Mouse (Mus musculus): ENCODE results near the gene Ccdc87. TPM values are rescaled to one million over a fixed set of nuclear protein-coding genes. Genes with fewer than 3 reads are reported as not detected.

Ccdc87 gene
- polyA plus RNA-seq, 1 experiment from 2014 or later: 0.51 TPM

DNA sequence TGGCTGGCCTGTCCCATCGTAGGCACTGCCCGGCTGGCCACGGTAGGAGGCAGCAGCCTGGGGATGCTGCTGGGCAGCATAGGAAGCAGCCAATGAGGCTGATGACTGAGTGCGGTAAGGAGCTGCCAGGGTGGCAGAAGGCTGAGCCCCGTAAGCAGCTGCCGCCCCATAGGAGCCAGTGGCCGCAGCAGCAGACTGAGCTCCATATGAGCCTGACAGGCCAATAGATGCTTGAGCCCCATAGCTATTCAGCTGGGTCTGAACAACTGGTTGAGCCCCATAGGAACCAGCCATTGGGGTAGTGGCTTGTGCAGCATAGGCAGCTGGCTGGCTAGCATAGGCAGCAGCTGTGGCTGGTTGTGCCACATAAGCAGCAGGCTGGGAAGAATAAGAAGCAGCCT is 36.5 kb upstream of the Ccdc87 start:
- 94% methylated on average over 7 of the region's 7 CpGs for WGBS
- no peak overlapping the region for H3K27ac ChIP-seq (ENCODE audit: low read length)
- TF ChIP-seq CTCF (IDR thresholded peaks at IDR 0.05) (no peak), EP300 (IDR thresholded peaks at IDR 0.05) (no peak)
- no peak overlapping the region for H3K4me3 ChIP-seq (ENCODE audit: low read depth, low read length)
- H3K36me3 ChIP-seq (ENCODE audit: insufficient read depth, low read length): peaks cover 21% of the 10 kb centered on the region; the same call in 1 of the 2 replicates
- H3K9me3 ChIP-seq (ENCODE audit: low read length): no peaks in the 10 kb centered on the region
- no peak overlapping the region for H3K4me2 ChIP-seq (replicated peaks; ENCODE audit: low read depth, low read length)
- ATAC-seq: no peak
- DNase-seq (ENCODE audit: low spot score): no peak
- H3K9ac ChIP-seq (replicated peaks; ENCODE audit: low read depth): no peak overlapping the region
- no peaks in the 10 kb centered on the region for H3K27me3 ChIP-seq (replicated peaks; ENCODE audit: insufficient read depth, low read length)
- H3K4me1 ChIP-seq (ENCODE audit: insufficient read depth, low read depth, low read length): no peaks in the 10 kb centered on the region

DNA sequence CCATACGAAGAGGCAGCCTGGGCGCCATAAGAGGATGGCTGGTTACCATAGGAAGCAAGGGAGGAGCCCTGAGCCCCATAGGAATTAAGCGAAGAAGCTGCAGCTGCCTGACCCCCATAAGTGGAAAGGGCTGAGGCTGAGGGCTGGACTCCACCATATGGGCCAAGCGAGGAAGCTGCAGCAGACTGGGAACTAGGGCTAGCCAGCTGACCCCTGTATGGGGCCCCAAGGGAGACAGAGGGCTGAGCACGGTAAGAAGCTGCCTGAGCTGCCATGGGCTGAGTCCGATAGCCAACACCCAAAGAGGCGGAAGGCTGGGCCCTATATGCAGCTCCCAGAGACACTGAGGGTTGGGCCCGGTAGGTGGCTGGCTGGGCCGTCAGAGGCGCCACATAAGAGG is 35.9 kb upstream of the Ccdc87 start:
- WGBS: 84% methylated on average over 10 of the region's 10 CpGs
- no peak overlapping the region for H3K27ac ChIP-seq (ENCODE audit: low read length)
- H3K36me3 ChIP-seq (ENCODE audit: insufficient read depth, low read length): peaks cover 21% of the 10 kb centered on the region; the same call in 1 of the 2 replicates
- TF ChIP-seq EP300 (IDR thresholded peaks at IDR 0.05) (no peak), CTCF (IDR thresholded peaks at IDR 0.05) (no peak)
- no peak for ATAC-seq
- H3K27me3 ChIP-seq (replicated peaks; ENCODE audit: insufficient read depth, low read length): no peaks in the 10 kb centered on the region
- H3K4me3 ChIP-seq (ENCODE audit: low read depth, low read length): no peak overlapping the region
- H3K9me3 ChIP-seq (ENCODE audit: low read length): no peaks in the 10 kb centered on the region
- no peaks in the 10 kb centered on the region for H3K4me1 ChIP-seq (ENCODE audit: insufficient read depth, low read depth, low read length)
- no peak overlapping the region for H3K9ac ChIP-seq (replicated peaks; ENCODE audit: low read depth)
- H3K4me2 ChIP-seq (replicated peaks; ENCODE audit: low read depth, low read length): no peak overlapping the region
- DNase-seq (ENCODE audit: low spot score): no peak

DNA sequence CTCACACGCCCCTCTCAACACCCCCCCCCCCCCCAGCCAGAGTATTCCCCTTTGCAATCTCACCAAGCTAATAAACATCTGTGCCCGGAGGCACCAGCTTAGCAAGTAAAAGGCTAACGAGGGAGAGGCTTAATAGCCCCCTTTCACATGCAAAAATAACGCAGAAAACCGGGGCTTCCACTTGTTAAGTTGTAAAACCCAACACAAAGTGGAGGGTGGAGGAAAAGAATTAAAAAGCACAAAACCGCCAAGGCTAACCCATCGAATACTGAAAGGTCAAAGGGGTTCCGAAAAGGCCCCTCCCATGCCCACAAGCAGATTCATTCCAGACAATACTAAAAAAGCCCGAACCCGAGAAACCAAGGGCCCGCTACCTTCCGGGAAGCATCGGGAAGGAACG is 28.9 kb upstream of the Ccdc87 start:
- TF ChIP-seq CTCF (IDR thresholded peaks at IDR 0.05) (no peak), EP300 (IDR thresholded peaks at IDR 0.05) (no peak)
- WGBS: under 1% methylated on average over 14 of the region's 14 CpGs
- H3K4me1 ChIP-seq (ENCODE audit: insufficient read depth, low read depth, low read length): peaks cover 8% of the 10 kb centered on the region; the same call in 1 of the 2 replicates
- ATAC-seq: no peak
- peak overlapping the region; percentile 63 for H3K9ac ChIP-seq (replicated peaks; ENCODE audit: low read depth)
- no peaks in the 10 kb centered on the region for H3K36me3 ChIP-seq (ENCODE audit: insufficient read depth, low read length)
- DNase-seq (ENCODE audit: low spot score): no peak
- peak overlapping the region; percentile 85 for H3K4me2 ChIP-seq (replicated peaks; ENCODE audit: low read depth, low read length)
- peak overlapping the region; percentile 76 for H3K4me3 ChIP-seq (ENCODE audit: low read depth, low read length)
- H3K9me3 ChIP-seq (ENCODE audit: low read length): no peaks in the 10 kb centered on the region
- H3K27ac ChIP-seq (ENCODE audit: low read length): peak overlapping the region; percentile 94
- no peaks in the 10 kb centered on the region for H3K27me3 ChIP-seq (replicated peaks; ENCODE audit: insufficient read depth, low read length)

- TF ChIP-seq EP300 (IDR thresholded peaks at IDR 0.05): no peak
- no peak for TF ChIP-seq CTCF (IDR thresholded peaks at IDR 0.05)
- ATAC-seq: no peak
- DNase-seq (ENCODE audit: low spot score): no peak
- Histone ChIP-seq H3K4me1 (ENCODE audit: insufficient read depth, low read depth, low read length) (peaks cover 8% of the 10 kb centered on the region; the same call in 1 of the 2 replicates), H3K27me3 (replicated peaks; ENCODE audit: insufficient read depth, low read length) (no peaks in the 10 kb centered on the region), H3K27ac (ENCODE audit: low read length) (peak overlapping the region; percentile 94), H3K4me2 (replicated peaks; ENCODE audit: low read depth, low read length) (peak overlapping the region; percentile 85), H3K9me3 (ENCODE audit: low read length) (no peaks in the 10 kb centered on the region), H3K4me3 (ENCODE audit: low read depth, low read length) (peak overlapping the region; percentile 76), H3K9ac (replicated peaks; ENCODE audit: low read depth) (peak overlapping the region; percentile 63), H3K36me3 (ENCODE audit: insufficient read depth, low read length) (no peaks in the 10 kb centered on the region)
- WGBS: 0% methylated on average over 16 of the region's 17 CpGs
Measured at GRCm38 (mm10) chr19:4810746-4811062, 28.5 kb upstream of the Ccdc87 start.

DNA sequence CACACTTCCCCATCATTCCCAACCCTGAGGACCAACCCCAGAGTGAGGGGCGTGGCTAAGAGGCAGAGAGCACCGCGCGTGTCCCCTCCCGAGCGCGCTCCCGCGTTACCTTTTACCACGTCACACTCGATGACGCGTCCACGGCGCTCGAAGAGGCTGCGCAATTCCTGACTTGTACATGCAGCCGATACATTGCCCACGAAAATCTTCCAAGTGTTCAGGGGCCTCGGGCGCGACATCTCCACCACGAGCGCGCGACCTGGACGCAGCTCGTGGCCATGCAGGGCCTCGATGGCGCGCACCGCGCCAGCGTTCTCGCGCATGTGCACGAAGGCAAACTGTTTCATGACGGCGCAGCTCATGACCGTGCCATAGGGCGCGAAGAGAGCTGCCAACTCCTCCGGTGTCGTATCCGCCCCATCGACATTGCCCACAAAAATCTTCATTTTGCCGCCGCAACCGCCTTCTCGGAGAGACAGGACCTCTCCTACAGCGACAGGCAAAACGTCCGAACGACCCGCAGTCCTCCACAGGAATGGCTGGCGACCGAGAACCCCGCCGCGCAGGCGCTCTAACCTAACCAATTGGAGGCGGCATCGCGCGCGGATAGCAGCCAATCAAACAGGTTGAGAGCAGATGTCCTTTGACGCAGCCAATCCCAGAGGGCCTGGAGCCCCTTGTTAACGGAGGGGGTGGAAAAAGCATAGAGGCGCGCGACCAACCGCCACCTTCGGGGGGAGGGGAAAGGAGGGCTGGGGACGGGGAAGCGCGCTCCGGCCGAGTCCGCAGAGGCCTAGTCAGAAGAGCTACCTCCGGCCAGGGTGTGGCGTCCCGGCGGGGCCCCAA is 27.9 kb upstream of the Ccdc87 start, which contains the start of the genes Gm21992 and Rbm14:
Gene Gm21992 (minus strand): TSS at position 550 of the 846 bp plus-strand sequence.
Gene Rbm14 (minus strand): TSS at position 572 of the 846 bp plus-strand sequence.
- no peaks in the 10 kb centered on the region for H3K27me3 ChIP-seq (replicated peaks; ENCODE audit: insufficient read depth, low read length)
- WGBS: under 1% methylated on average over 81 of the region's 83 CpGs
- H3K9ac ChIP-seq (replicated peaks; ENCODE audit: low read depth): peak within 1 kb of the TSS; percentile 63
- H3K27ac ChIP-seq (ENCODE audit: low read length): peak within 1 kb of the TSS; percentile 94
- H3K4me2 ChIP-seq (replicated peaks; ENCODE audit: low read depth, low read length): peak within 1 kb of the TSS; percentile 85
- H3K4me1 ChIP-seq (ENCODE audit: insufficient read depth, low read depth, low read length): peaks cover 8% of the 10 kb centered on the region; the same call in 1 of the 2 replicates
- TF ChIP-seq EP300 (IDR thresholded peaks at IDR 0.05) (no peak), CTCF (IDR thresholded peaks at IDR 0.05) (no peak)
- DNase-seq (ENCODE audit: low spot score): peak; percentile 100
- H3K9me3 ChIP-seq (ENCODE audit: low read length): no peaks in the 10 kb centered on the region
- no peaks in the 10 kb centered on the region for H3K36me3 ChIP-seq (ENCODE audit: insufficient read depth, low read length)
- H3K4me3 ChIP-seq (ENCODE audit: low read depth, low read length): peak within 1 kb of the TSS; percentile 76
- ATAC-seq: peak; percentile 99

GRCm38 (mm10) chr19:4811909-4812242 is 27.3 kb upstream of the Ccdc87 start:
- peak overlapping the region; percentile 76 for H3K4me3 ChIP-seq (ENCODE audit: low read depth, low read length)
- no peak for DNase-seq (ENCODE audit: low spot score)
- peak; percentile 39 for ATAC-seq
- TF ChIP-seq EP300 (IDR thresholded peaks at IDR 0.05) (no peak), CTCF (IDR thresholded peaks at IDR 0.05) (no peak)
- H3K9me3 ChIP-seq (ENCODE audit: low read length): no peaks in the 10 kb centered on the region
- peak overlapping the region; percentile 94 for H3K27ac ChIP-seq (ENCODE audit: low read length)
- WGBS: 2% methylated on average over 12 of the region's 12 CpGs
- H3K27me3 ChIP-seq (replicated peaks; ENCODE audit: insufficient read depth, low read length): no peaks in the 10 kb centered on the region
- H3K4me2 ChIP-seq (replicated peaks; ENCODE audit: low read depth, low read length): peak overlapping the region; percentile 85
- peaks cover 8% of the 10 kb centered on the region; the same call in 1 of the 2 replicates for H3K4me1 ChIP-seq (ENCODE audit: insufficient read depth, low read depth, low read length)
- H3K9ac ChIP-seq (replicated peaks; ENCODE audit: low read depth): peak overlapping the region; percentile 63
- H3K36me3 ChIP-seq (ENCODE audit: insufficient read depth, low read length): no peaks in the 10 kb centered on the region
